8 mouse cellular contexts compared by ENCODE assay signal in genomic region chr1:86045848-86046805, GRCm38 (mm10). TPM values are rescaled to one million over a fixed set of nuclear protein-coding genes. Genes with fewer than 3 reads are reported as not detected.
DNase-seq lines count a peak whose midpoint lies in the region; ATAC-seq lines count a peak whose summit lies in the region.

Gene 2810459M11Rik (plus strand): TSS chr1:86045863.

- H3K27me3 ChIP-seq in erythroblast, embryonic 14.5 days (ENCODE audit: control insufficient read depth): peaks cover 73% of the 10 kb centered on the region
- H3K27me3 ChIP-seq in midbrain, embryonic 11.5 days (ENCODE audit: control insufficient read depth, insufficient read depth, low read length): peaks cover 39% of the 10 kb centered on the region

- peak; percentile 73 for DNase-seq in embryo, embryonic 11 days
- DNase-seq in heart, postnatal 4 days: peak; percentile 39
- DNase-seq in left cerebral cortex, postnatal 4 days: peak; percentile 34
- peak; percentile 94 for DNase-seq in midbrain, embryonic 11.5 days (ENCODE audit: low spot score, missing footprints)
- peak; percentile 57 for DNase-seq in testis, postnatal 10 days (ENCODE audit: low spot score)

- no peaks in the 10 kb centered on the region for H3K4me1 ChIP-seq in erythroblast, embryonic 14.5 days (ENCODE audit: control insufficient read depth)
- peaks cover 8% of the 10 kb centered on the region; the same call in 1 of the 2 replicates for H3K4me1 ChIP-seq in midbrain, embryonic 11.5 days (ENCODE audit: control insufficient read depth, insufficient read depth, low read length)

- H3K36me3 ChIP-seq in erythroblast, embryonic 14.5 days (ENCODE audit: control insufficient read depth): no peaks in the 10 kb centered on the region; the same call in 1 of the 2 replicates
- H3K36me3 ChIP-seq in midbrain, embryonic 11.5 days (ENCODE audit: control insufficient read depth, insufficient read depth, low read length): no peaks in the 10 kb centered on the region

- H3K4me2 ChIP-seq in midbrain, embryonic 11.5 days: peak within 1 kb of the TSS; percentile 83

- WGBS in midbrain, embryonic 11.5 days: under 1% methylated on average over 110 of the region's 110 CpGs

- H3K27ac ChIP-seq in midbrain, embryonic 11.5 days (ENCODE audit: low read depth, low read length): no peak within 1 kb of the TSS

- ATAC-seq in erythroblast, adult 5-6 weeks (replicated peaks; ENCODE audit: low FRiP score, poor library complexity, severe bottlenecking): no peak
- peak; percentile 32 for ATAC-seq in CD4-positive, CD25-positive, alpha-beta regulatory T cell, adult 4 months
- ATAC-seq in midbrain, embryonic 11.5 days (ENCODE audit: low FRiP score): peak; percentile 86

- H3K9ac ChIP-seq in midbrain, embryonic 11.5 days (ENCODE audit: low read length): peak within 1 kb of the TSS; percentile 59

- peaks cover 7% of the 10 kb centered on the region; the same call in 1 of the 2 replicates for H3K9me3 ChIP-seq in erythroblast, embryonic 14.5 days (ENCODE audit: control insufficient read depth, low read length)
- peaks cover 3% of the 10 kb centered on the region; the same call in 1 of the 2 replicates for H3K9me3 ChIP-seq in midbrain, embryonic 11.5 days (ENCODE audit: control insufficient read depth, low read length)

- H3K4me3 ChIP-seq in erythroblast, embryonic 14.5 days (replicated peaks): peak within 1 kb of the TSS; percentile 57
- peak within 1 kb of the TSS; percentile 49 for H3K4me3 ChIP-seq in midbrain, embryonic 11.5 days (ENCODE audit: low read depth, low read length)

- intact Hi-C loops in left cerebral cortex, postnatal 4 days (cut with DNase I): no loop called here

RNA-seq across cellular contexts. Expression of gene 2810459M11Rik, which starts in this region (rescaled TPM):
- polyA plus RNA-seq in erythroblast, embryonic 14.5 days (2012): 0.03 and 0.04 TPM in 2 replicates
- not detected in 2 replicates for total RNA-seq in erythroblast, adult 5-6 weeks (2015; ENCODE audit: low replicate concordance)
- total RNA-seq in erythroblast, adult 5-6 weeks (2017; ENCODE audit: low replicate concordance): not detected in 2 replicates
- not detected for polyA plus RNA-seq in CD4-positive, CD25-positive, alpha-beta regulatory T cell, adult 4 months (2017; shearing (Covaris generic))
- total RNA-seq in heart, postnatal 4 days (2021): not detected
- total RNA-seq in left cerebral cortex, postnatal 4 days (2021): 10 to 100 TPM; 11.1 to 11.8 TPM
- polyA plus RNA-seq in midbrain, embryonic 11.5 days (2014; fragmentation: Nextera tagmentation; extraction: Ambion mirVana): 0.15 and 0.28 TPM in 2 replicates

Comparison
In these comparisons a context has a peak if more than half of its experiments do, and no peak if none do; other contexts are left out.
1. RNA of gene 2810459M11Rik (total RNA-seq): 11.1 to 11.8 TPM in left cerebral cortex, postnatal 4 days; not detected in heart, postnatal 4 days and not detected in erythroblast, adult 5-6 weeks; every median in the first group is over 10 times any median in the second.
2. Peak in ATAC-seq in CD4-positive, CD25-positive, alpha-beta regulatory T cell, adult 4 months; RNA of the gene not detected or under 1 TPM.
3. Peak in DNase-seq in heart, postnatal 4 days; RNA of the gene not detected or under 1 TPM.
4. Peak in DNase-seq, ATAC-seq, H3K4me3 ChIP-seq, H3K9ac ChIP-seq and H3K4me2 ChIP-seq in midbrain, embryonic 11.5 days; RNA of the gene not detected or under 1 TPM.
5. DNase-seq: peak in every context shown above with its lines; median percentile 94 in midbrain, embryonic 11.5 days; 73 in embryo, embryonic 11 days; 57 in testis, postnatal 10 days; 39 in heart, postnatal 4 days; 34 in left cerebral cortex, postnatal 4 days.